Mouse (Mus musculus) gastrocnemius, postnatal 10 days (tissue): ENCODE measurements around the gene Arhgef3. TPM values are rescaled to one million over a fixed set of nuclear protein-coding genes. Genes with fewer than 3 reads are reported as not detected.

Experiments used
- DNase-seq: peaks from one replicate; pipeline ENCODE4 v3.0.0; 2021; ENCODE audit warnings: mixed read lengths
- total RNA-seq, 2 experiments: library from RNA; stranded (reverse); gene quantifications; 2 replicates each; pipeline ENCODE4 v1.2.3; 2021

Gene Arhgef3
- total RNA-seq, 2 experiments from 2014 or later: 15.6 to 18.1 TPM

DNA sequence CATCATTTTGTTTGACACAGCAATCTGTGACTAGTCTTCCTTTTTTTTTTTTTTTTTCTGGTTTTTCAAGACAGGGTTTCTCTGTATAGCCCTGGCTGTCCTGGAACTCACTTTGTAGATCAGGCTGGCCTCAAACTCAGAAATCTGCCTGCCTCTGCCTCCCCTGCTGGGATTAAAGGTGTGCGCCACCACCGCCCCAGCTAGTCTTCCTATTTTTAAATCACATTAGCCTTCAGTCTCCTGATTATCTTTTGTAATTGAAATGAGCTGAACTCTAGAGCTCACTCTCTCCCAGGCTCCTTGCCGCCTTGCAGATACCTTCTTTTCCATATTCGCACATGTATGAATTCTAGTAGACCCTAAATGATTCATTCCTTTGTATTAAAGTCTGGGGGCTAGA lies 234.0 kb downstream of the Arhgef3 start:
- no peak for DNase-seq

DNA sequence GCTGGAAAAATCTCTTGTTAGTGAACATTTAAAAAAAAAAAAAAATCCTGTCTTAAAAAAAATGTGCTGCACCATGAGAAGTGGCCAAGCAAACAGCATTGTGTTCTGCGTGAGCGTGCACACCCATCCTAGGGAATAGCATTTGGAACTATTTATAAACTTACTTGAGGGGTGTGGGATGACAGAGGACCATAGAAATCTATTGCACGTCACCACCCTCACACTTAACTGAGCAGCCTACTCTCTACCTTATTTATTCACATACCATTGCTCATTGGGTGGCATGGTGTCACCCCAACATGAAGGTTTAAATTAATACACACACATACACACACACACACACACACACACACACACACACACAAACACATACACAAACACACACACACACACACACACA lies 234.4 kb downstream of the Arhgef3 start:
- DNase-seq: no peak

DNA sequence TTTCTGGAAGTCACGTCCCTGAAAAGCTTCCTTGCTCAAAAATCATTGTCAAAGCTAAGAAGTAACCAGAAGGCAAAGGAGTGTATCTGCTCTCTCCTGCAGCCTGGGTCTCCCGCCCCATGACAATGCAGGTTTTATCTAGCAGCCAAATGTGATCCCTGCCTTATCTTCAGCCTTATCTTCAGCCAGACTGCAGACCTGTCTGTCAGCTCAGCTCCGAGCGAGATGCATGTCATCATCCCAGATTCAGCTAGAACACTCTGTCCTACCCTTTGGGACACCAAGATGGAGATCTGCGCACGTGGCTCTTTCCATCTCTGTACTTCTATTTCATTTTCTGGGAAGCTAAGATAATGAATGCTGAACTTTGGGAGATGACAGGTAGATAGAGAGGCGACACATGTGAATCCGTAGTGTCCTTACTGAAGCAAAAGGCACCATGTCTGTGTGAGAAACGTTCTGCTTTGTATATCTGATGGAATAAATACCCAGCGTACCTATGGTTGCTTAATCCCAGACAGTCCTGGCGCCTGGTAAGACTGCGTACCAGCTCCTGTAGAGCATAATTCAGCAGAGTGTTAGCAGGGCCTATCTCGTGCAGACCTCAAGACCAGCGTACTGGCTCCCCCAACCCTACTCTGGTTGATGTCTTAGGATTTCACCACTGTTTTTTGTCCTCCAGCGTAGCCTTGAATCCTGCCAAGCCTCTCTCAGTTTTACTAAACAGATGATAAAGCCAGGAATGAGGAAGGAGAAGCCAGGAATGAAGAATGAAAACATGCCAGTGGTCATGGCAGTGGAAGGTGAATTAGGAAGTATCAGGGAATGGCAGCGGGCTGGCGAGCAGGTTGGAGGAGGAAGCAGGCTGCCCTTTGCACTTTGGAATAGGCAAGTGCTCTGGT lies 235.4 kb downstream of the Arhgef3 start:
- no peak for DNase-seq

DNA sequence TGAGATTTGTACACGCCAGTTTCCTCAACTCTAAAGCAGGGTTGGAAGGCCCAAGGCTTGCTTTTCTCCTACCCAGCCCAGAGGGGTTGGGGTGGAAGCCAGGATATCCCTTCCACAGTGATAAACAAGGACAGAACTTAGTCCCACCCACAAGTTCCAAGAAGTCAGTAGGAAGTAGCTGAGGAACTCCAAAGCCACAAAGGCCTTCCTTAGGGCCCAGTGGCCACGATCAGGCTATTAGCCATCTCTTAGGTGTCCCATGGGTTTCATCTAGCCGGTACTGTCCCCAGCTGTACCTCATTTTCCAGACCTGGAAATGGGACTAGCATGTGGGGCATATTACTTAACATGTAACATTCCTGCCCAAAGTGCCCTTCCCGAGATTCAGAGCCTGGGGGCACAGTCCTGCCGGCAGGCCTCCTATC lies 236.4 kb downstream of the Arhgef3 start:
- no peak for DNase-seq

DNA sequence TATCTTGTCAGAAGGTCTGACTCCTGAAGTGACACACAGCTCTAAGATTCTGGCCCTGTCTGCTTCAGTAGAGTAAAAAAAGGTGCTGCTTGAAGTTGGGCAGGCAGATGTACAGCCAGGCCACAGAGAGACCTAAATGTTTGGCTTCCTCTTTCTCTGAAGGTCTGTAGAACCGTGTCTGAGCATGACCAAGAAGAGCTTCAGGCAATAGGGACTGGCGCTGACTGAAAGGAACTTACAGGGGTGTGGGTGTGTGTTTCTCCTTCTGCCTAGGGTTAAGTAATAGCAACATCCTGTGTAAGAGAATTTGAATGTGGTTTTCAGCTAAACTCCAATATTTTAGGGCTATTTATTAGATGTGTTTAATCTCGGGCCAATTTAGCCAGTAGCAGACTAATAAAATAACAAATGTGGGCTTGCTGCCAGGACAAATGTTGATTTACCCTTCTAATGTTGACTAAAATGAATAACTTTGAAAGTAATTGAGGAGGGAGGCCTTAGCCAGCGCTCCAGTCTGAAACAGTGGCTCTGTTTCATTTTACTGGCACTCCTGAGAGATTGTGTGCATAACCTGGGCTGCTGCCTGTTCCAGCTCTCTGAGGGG lies 236.9 kb downstream of the Arhgef3 start:
- DNase-seq: no peak

DNA sequence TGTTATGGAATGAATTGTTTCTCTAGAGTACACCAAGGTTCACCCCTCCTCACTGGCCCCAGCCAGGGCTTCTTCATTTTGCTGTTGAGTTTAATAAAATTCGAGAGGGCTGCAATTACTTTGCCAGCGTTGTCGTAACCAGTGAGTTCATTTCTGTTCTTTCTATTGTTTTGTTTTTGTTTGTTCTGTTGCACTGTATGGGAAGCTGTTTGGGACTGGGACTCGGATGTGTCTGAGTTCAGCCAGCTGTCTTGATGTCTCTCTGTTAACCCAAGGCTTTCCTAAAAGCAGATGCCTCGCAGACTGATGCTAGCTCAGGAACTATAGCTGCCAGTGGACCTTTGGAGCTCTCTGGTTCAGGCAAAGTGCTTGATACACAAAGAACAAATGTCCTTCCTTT lies 237.8 kb downstream of the Arhgef3 start:
- DNase-seq: no peak

DNA sequence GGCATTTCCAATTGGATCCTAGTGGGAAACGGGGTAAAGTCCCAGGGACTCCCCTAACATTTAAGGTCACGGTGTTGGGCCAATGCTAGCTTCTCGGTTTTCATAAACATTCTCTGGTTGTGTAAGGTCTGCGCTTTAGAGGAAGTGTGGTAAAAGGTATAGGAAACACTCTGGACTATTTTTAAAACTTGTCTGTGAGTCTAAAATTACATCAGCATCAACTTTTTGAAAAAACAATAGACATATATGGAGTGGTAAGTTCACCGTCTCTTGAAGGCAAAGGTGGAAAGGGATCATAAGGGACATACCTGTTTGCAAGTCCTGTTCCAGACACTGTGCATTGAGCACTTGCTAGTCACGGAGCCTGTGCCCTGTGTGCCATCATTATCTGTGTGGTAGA lies 240.5 kb downstream of the Arhgef3 start:
- DNase-seq: no peak

DNA sequence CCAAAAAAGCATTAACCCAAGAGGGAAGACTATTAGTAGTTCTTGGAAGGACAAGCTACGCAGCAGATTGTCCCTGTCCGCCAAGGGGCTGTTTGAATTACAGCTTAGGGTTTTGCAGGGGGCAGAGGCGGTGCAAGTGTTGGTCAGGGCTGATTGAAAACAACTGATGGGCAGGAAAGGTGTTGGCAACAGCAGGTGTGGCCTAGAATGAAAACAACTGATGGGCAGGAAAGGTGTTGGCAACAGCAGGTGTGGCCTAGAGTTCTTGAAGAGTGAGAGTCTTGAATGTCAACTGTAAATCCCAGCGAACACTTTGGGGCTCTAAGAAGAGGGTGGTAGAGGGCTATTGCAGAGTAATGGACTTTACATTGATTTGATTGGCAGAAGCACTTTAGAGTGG lies 241.2 kb downstream of the Arhgef3 start:
- no peak for DNase-seq

DNA sequence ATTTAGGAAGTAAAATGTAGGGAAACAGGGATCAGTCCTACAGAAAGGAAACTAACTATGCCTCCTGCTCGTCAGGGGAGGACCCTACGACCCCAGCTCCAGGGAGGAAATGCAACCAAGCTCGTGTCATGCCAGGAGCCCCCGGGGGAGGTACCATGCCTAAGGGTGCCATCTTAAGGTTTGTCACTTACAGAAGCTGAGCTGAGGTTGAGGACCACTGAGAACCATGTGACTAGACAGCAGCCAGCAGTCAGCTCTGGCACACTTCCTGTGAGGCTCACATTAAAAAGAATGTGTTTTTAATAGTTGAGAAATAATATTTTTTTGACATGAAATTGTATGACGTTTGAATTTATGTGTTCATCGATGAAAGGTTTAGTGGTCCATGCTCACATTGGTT lies 242.4 kb downstream of the Arhgef3 start:
- DNase-seq: no peak

DNA sequence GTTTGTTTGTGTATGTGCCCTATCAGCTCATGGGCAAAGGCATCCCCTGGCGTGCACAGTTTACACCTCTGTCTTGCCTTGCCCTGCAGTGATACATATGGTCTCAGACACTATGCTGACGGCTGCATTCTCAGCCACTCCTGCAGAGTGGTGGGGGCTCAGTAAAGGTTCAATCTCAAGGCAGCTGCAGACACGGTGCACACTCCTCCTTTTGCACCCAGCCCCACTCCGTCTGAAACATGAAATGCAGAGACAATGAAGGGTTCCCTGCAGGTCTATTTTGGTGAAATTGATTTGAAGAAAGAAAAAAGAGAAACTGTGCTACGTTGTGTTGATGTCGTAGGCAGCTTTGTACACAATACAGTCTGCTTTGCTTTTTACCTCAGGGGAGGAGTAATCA lies 243.5 kb downstream of the Arhgef3 start:
- DNase-seq: no peak

DNA sequence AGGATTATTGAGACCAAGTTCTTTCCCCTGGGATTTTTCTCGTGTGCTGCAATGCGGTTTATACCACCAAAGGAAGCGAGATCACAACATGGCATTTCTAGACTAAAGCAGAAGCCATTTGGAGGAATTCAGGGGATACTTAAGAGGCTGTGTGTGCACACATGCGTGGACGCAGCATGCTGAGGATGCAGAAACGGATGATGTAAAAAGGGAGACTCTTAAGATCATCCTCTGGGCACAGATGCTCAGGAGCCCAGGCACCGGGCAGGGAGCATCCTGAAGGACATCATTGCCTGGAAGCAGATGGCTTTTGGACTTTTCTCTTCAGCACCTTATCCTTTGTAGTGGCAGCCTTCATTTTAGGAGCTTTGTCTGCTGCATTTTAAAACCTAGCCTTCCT lies 246.2 kb downstream of the Arhgef3 start:
- no peak for DNase-seq

DNA sequence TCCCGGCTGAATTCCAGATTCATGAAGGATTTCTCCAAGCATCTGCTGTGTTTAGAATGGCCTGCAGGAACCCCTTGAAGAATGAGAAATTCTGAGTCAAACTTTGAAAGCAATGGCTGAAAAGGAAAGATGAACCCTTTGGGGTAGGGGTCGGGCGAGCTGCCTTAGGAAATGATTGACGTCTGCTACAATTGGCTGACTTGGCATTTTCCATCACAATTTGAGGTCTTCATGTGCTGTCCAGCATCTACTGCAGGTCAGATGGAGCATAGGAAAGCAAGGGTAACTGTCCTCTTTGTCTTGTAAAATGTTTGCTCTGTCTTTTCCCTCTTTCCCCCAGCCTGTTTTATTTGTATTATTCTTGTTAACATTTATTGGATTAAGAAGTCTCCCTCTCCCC lies 246.8 kb downstream of the Arhgef3 start:
- DNase-seq: no peak

DNA sequence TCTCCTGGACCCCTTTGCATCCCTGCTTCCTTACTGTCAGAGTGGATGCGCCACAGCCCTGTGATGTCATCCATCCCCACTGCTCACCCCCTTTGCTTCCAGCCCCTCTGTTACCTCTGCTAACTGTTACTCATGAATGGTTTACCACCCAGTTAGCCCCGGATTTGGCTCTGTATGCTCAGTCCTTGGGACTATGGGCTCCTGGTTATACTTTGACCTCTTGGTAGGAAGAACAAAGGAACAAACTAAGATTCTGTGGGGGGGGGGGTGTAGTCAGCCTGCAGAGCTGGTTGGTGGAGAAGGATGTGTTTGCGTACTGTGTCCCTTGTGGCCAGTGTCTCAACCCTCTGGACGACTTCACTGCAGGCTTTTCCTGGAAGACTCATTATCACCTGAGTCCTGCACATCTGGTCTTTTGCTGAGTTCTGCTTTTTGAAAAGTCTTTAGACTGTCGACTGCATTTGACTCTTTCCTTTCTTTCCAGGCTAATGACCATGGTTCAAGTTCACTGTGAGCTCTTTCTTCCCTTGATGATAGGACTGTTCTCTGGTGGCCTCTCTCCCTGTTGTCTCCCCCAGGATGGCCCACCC lies 250.1 kb downstream of the Arhgef3 start:
- DNase-seq: no peak

DNA sequence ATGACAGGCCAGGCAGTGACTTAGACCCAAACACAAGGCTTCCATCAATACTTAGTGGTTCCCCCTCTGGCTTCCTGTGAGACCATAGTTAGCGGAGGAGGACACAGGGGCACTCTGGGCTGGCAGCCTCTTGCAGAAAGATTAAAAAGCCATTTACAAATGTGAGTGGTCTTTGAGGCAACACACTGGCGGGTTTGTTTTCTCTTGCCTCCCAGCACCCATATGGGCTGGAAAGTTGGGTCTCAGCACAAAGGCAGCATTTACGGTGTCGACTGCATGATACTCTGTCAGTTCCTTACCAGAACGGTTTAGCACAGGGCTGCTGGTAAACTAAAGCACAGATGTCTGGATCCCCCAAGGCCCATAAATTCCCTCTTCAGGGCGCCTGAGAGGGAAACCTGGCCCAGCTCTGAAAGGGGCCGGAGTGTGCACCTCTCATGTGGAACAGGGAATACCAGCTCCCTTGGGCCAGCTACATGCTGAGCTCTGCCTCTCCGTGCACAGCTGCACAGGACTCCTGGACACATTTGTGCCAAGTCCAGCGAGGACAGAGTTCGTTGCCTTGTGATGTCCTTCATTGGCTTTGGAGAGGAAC lies 252.5 kb downstream of the Arhgef3 start:
- no peak for DNase-seq

DNA sequence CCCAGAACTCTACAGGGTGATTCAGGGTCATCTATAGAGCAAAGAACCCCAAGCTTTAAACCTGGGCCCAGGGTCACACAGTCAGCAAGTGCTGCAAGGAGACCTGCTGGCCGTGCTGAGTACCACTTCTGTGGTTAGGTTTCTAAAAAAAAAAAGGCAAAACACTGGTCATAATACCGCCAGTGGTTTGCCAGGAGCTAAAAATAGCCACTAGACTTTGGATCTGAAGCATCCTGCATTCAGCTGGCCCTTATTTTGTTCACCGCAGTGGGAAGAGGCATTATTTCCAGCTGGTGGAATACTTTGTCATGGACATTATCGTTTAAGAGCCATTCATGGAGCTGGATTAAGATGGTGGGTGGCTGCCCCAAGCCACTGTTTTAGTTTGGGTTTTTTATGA lies 253.9 kb downstream of the Arhgef3 start:
- DNase-seq: no peak

DNA sequence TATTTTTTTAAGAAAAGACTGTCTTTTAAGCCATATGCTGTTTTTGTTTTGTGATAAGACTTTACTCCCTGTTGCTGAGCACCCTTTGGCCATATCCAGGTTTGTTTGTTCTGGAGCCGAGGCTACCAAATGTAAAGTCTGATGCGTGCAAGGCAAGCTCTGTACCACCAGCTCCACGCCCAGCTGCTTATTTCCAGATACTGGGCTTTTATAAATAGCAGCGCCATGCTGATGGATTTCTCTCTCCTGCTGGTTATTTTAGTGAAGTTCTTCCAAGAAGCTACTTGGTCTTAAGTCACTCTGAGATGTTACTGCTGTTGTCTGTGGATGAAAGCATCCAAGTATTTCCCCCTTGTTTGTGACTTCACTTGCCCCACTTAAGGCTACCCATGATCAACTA lies 254.8 kb downstream of the Arhgef3 start:
- DNase-seq: no peak

DNA sequence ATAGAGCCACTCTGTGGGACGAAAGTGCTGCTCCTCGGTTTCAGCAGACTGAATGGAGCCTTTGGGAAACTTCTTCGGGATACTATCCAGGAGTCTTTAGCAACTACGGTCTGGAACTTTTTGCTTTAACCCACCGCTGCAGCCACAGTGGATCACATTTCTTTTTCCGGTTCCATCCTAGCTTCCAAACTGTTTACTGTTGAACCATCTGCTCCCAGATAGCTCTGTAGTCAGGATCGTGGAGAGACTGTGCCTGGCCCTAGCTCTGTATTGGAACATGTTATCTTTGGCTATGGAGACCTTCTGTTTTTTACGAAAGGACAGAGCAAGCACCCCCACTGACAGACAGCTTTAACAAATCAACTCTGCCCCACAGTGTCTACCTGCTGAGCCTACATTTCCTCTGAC lies 257.0 kb downstream of the Arhgef3 start:
- no peak for DNase-seq

DNA sequence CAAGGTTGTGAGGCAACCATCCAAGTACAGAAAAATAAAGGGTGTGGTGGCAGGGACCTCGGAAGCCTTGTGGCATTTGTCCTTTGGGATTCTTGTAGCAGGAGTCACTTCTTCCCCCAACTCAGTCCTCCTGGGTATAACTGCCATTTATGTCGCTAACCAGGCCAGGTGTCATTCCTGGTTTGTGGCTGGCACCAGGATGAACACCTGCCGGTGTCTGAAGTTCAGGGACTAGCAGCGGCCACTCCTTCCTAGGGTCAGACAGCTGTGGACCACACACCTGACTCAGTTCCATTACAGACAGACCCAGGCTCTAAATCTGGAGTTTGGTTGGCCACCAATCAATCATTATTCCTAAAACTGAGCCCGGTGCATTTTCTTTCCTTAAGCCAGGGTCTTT lies 258.8 kb downstream of the Arhgef3 start:
- DNase-seq: no peak

DNA sequence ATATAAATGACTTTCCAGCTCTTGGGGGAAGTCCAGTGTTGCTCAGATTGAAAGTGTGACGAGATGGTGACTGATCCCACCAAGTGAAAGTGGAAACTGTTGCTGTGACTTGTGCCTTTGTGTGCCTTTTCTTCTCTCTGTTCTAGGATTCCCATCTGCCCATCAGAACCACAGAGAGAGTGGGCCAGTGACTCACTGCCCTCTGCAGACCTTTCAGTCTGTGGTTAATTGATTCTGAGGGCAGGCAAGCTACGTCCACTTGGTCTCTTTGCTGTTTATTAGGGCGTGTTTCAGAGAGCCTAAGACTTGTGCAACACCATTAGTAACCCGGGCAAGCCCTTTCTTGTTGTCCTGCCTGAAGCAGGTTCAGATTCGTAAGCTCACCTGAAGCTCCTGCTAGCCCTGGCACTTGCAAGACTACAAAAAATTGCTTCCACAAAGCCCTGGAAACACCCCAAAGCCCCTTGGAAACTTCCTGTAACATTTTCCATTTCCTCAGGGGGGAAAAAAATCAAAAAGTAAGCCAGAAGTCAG lies 261.5 kb downstream of the Arhgef3 start:
- DNase-seq: no peak

DNA sequence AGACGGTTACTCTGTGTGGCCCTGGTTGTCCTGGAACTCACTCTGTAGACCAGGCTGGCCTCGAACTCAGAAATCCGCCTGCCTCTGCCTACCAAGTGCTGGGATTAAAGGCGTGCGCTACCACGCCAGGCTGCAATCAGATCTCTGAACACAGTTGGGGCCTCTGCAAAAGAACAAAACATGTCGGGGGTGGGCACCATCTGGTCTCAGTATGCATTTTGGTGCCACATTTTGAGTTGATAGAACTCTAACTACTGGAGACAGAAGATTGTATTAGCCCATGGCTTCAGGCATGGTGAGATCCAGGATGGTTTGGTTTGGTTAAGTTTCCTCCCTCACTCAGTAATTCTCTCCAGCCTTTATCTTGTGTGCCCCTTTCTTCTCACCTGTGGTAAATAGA lies 264.0 kb downstream of the Arhgef3 start:
- DNase-seq: no peak

DNA sequence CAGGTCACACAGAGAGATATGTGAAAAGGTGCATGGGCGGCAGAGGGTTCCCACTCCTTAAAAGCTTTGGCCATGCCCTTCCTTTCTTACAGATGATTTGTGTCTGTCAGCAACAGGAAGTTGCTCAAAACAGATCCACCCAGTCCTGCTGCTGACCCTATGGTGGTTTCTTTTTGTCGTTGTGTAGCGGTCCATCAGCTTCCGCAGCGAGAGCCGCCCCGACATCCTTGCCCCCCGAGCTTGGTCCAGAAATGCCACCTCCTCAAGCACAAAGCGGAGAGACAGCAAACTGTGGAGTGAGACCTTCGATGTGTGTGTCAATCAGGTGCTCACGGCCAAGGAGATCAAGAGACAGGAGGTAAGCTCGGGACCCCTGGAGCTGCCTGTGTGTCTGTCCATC lies 264.7 kb downstream of the Arhgef3 start:
- no peak for DNase-seq

DNA sequence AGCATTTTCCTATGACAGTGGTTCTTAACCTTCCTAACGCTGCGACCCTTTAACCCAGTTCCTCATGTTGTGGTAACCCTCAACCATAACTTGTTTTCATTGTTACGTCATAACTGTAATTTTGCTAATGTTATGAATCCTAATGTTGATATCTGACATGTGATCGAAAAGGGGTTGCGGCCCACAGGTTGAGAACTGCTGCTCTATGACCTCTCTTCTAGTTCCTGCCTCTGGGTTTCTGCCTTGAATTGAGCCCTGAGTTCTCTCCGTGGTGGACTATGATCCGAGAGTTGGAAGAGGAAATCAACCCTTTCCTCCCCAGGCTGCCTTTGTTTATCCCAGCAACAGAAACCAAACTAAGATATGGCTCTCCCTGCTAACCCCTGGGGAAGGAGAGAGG lies 266.8 kb downstream of the Arhgef3 start:
- DNase-seq: no peak

DNA sequence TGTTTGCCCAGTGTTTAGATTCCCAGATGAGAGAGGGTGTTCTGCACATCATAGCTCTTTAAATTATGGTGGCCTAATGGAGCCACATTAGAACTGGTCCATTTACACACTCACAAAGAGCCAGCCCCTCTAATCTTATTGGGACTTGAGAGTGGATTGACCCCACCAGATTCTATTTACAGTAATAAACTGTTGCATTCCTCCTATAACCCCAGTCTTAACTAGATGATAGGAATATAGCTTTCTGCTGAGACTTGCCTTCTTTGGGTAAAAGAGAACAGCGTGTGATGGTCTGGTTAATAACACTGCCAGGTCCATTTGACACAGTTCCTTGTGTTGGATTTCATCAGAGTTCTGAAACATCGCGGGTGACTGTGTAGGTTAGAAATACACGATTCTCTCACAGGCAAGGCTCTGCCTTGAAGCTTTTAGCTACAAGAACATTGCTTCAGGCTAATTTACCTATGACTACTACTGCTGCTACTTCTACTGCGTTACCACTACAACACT lies 268.7 kb downstream of the Arhgef3 start:
- no peak for DNase-seq
